Mouse (Mus musculus) brain, embryonic 18.5 days (tissue): ENCODE results near the gene F2rl1.
"Not testable (repeated sequence)": the region's sequence is repeated elsewhere in the genome, so short reads cannot be mapped to it uniquely, and the experiment has no call there.

ENCODE experiments used
- DNase-seq: peaks from one replicate; pipeline ENCODE4 v3.0.0-alpha.2; 2012; ENCODE audit warnings: low read depth, low spot score

F2rl1 gene

GRCm38 (mm10) chr13:95533640-95534039 is 8.6 kb upstream of the F2rl1 start:
- DNase-seq, result no peak

DNA sequence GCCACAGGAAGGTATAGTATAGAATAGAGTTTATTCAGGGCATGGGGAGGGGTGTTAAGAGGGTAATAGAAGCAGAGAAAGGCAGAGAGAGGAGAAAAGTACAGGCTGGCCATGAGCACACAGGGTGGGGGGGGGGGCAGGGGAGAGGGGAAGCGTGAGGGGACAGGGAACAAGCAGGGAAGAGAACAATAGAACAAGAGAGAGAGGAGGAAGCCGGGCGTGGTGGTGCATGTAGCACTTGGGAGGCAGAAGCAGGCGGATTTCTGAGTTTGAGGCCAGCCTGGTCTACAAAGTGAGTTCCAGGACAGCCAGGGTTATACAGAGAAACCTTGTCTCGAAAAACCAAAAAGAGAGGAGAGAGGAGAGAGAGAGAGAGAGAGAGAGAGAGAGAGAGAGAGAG is 8.1 kb upstream of the F2rl1 start:
- not testable (repeated sequence) for DNase-seq

DNA sequence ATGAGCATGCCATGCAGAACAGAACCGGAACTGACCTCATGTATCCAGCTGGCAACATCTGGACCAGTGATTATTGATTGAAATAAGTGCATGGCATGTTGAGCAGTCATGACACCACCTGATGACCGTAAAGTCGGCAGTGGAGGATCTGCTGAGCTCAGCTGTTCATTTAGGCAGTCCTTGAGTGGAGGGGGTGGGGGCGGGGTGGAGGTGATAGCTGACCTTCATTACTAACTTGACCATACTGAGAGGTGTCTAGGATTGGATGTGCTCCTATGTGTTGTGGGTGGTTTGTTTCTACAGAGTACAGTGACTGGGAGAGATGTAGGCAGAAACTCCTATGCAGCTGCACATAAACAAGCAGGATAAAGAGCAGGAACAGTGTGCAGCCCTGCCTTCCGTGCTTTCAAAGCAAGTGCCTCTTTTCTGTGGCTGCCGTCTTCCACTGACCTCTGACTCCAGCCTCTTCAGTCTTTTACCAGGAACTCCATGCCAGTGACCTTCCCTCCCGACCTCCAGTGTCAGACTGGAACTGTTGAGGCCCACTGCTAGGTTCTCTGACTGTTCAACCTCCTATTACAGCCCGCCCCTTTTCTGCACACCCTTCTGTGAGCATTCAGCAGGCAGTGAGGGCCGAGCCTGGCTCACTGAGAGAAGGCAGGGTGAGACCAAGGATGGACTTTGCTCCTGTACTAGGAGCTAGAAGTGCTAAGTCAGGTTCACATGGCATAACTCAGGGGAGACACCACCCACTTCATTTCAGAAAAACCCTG is 6.4 kb upstream of the F2rl1 start:
- no peak for DNase-seq

- no peak for DNase-seq
Measured at GRCm38 (mm10) chr13:95529246-95529645, 4.2 kb upstream of the F2rl1 start.

DNA sequence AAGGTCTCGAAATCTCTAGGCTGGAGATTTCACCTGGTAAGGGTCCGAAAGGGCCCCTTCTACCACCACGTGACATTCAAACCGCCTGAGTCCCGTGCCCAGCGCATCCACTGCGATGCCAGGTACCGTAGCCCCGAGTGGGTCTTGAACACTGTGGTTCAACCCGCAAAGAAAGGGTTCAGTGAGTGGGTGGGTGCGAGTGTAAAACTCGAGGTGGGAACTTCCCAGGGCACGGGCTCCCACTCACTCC is 678 bp downstream of the F2rl1 start:
- no peak for DNase-seq

DNA sequence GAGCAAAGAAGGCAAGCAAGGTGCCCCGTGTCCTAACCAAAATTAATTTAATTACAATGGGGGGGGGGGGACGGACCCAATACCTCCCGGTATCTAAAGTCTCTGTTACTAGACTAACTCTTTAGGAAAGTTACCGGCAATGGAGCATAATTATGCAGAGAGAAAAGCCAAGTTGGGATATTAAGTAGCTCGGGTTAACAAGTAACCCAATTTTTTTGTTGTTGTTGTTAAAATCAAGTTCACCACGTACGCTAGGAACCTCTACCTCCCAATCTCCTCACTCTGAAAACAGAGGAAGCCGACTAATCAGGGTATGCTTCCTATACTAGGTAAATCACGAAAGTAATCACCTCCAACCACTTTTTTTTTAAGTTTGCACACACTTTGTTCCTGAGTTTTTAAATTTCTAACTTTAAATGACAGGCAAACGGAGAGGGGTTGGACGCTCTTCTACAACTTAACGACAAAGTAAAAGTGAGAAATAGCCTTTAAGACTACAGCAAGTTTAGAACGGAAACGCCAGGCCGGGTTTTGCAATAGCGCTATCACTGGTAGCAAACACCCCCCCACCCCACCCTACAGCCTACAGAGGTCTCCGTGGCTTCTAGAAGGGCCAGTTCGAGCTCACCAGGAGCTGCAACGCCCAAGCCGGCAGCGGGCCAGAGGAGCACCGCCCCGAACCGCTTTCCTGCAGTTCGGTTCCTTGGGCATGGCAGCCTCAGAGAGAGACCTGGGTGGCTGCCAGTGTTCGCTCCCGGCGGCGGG is 1.2 kb downstream of the F2rl1 start:
- no peak for DNase-seq

DNA sequence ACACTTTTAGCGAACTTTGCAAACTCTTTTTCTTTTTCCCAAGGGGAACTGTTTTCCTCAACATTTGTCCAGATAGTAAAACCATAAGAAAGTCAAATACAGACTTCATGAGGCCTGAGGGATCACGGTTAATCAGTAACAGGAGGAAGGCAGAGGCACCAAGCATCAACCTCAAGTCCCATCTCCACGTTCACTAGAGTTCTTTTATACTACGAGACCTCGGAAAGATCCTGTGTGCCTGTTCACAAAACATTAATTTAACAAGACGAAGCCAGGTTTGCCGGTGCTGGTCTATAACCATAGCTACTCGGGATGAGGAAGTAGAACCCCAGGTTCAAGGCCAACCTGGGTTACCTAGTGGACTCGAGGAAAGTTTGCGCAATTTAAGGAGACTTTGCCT is 2.9 kb downstream of the F2rl1 start:
- DNase-seq, result no peak

- no peak for DNase-seq
Measured at GRCm38 (mm10) chr13:95521029-95521428, 4.0 kb downstream of the F2rl1 start.

GRCm38 (mm10) chr13:95514756-95515155 is 10.3 kb downstream of the F2rl1 start:
- DNase-seq, result no peak

GRCm38 (mm10) chr13:95510054-95510453 is 15.0 kb downstream of the F2rl1 start:
- no peak for DNase-seq

GRCm38 (mm10) chr13:95503279-95503917 is 21.6 kb downstream of the F2rl1 start:
- no peak for DNase-seq

- no peak for DNase-seq
Measured at GRCm38 (mm10) chr13:95496601-95497000, 28.4 kb downstream of the F2rl1 start.

DNA sequence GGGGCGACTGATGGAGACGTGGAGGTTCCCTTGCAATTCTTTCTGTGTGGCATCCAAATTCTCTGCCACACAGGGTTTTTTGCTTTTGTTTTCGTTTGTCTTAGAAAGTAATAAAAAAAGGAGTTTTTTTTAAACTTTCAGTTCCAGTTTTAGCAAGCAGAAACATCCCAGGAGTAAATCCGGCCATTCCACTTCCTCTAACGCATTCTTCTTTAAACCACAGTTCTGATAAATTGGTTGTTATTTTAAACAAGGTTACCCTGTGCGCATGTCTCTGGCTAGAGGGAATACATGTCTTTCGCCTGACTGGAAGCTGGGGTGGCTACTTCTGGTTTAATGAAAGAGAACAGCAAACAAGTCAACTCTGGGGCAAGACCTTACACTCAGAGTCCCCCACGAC is 30.2 kb downstream of the F2rl1 start:
- DNase-seq, result no peak

GRCm38 (mm10) chr13:95493296-95493695 is 31.7 kb downstream of the F2rl1 start:
- no peak for DNase-seq

- DNase-seq, result no peak
Measured at GRCm38 (mm10) chr13:95491327-95491726, 33.7 kb downstream of the F2rl1 start.

DNA sequence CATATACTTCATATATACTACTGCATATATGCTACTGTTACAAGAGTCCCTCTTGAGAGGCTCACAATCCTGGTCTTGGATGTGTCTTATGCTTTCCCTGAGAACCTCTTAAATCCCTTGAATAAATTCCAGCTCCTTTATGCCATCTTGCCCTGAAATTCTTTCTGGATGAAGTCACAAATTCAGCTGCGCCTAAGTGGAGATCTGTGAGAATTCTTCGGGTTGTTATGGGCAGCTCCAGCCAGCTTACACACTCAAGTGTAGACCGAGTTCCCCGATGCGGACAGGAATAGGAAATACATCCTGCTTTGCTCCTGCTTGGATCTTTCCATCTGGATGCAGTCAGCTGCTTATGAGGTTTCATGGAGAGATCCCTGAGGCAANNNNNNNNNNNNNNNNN is 40.4 kb downstream of the F2rl1 start:
- no peak for DNase-seq

GRCm38 (mm10) chr13:95481428-95481827 is 43.6 kb downstream of the F2rl1 start:
- peak; percentile 40 for DNase-seq

- no peak for DNase-seq
Measured at GRCm38 (mm10) chr13:95478671-95479413, 46.2 kb downstream of the F2rl1 start, which contains the start of gene S100z. TSS of gene S100z (minus strand) at chr13:95478721.

DNA sequence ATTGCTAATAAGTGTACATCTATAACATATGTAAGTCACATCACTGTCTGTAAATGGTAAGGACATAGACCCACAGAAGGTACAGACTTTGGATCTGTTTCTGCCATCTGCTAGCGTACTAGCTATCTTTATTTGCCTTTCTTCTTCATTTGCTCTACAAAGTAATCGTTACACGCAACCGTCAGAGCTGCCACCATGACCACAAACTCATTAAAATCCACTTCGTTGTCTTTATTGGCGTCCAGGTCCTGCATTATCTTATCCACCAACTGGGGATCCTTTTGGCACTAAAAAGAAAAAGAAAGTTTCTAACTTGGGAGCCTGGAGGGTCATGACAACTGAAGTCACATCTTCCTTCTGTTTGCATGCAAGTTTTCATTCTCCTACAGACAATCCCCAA is 47.9 kb downstream of the F2rl1 start:
- DNase-seq, result no peak

- DNase-seq, result no peak
Measured at GRCm38 (mm10) chr13:95475124-95475523, 49.9 kb downstream of the F2rl1 start.

GRCm38 (mm10) chr13:95474294-95474693 is 50.7 kb downstream of the F2rl1 start:
- DNase-seq, result no peak

- no peak for DNase-seq
Measured at GRCm38 (mm10) chr13:95470970-95471369, 54.1 kb downstream of the F2rl1 start.
